Mouse (Mus musculus): Measurements from ENCODE around the gene Rgp1. TPM values are rescaled to one million over a fixed set of nuclear protein-coding genes. Genes with fewer than 3 reads are reported as not detected.

The Rgp1 gene
- polyA plus RNA-seq, 1 experiment from 2014 or later, result 13.7 TPM

- TF ChIP-seq EP300 (IDR thresholded peaks at IDR 0.05) (no peak), CTCF (IDR thresholded peaks at IDR 0.05) (no peak)
- H3K27me3 ChIP-seq (replicated peaks; ENCODE audit: insufficient read depth, low read length), result no peaks in the 10 kb centered on the region
- no peaks in the 10 kb centered on the region for H3K9me3 ChIP-seq (ENCODE audit: low read length)
- no peak for DNase-seq (ENCODE audit: low spot score)
- 90% methylated on average over 9 of the region's 9 CpGs for WGBS
- no peak overlapping the region for H3K4me2 ChIP-seq (replicated peaks; ENCODE audit: low read depth, low read length)
- peaks cover 53% of the 10 kb centered on the region for H3K36me3 ChIP-seq (ENCODE audit: insufficient read depth, low read length)
- peaks cover 9% of the 10 kb centered on the region for H3K4me1 ChIP-seq (ENCODE audit: insufficient read depth, low read depth, low read length)
- no peak for ATAC-seq
- no peak overlapping the region for H3K4me3 ChIP-seq (ENCODE audit: low read depth, low read length)
- H3K9ac ChIP-seq (replicated peaks; ENCODE audit: low read depth), result no peak overlapping the region
- no peak overlapping the region for H3K27ac ChIP-seq (ENCODE audit: low read length)
Measured at GRCm38 (mm10) chr4:43567140-43567539, 11.4 kb upstream of the Rgp1 start.

DNA sequence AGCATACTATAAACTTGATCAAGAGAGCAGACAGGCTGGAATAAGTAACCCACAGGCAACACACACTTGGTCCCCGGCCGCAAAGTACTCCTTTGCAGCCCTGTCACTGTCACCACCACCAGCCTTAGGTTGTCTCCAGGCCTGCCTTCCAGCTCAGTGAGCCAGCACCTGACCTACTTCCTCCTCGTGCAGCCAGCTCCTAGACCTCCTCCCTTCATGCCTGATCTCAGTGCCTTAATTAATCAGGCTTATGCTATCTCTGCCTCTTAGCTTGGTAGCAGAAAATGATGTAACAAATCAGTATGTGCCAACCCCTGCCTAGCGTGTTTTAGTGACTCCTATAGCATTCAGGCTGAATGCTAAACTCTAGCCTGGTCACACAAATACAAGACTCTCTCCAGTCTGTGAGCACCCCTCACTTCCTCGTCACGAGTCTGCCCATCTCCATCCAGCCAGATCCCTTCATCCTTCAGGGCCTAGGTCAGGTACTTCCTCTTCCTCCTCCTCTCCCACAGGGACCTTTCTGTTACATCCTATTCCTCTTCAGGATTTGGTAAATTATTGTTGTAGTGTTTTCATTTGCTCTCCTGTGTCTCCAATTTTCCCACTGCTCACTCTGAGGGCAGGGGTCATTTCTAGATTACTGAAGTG, 7.0 kb upstream of the Rgp1 start:
- DNase-seq (ENCODE audit: low spot score), result no peak

GRCm38 (mm10) chr4:43573561-43573960, 5.0 kb upstream of the Rgp1 start:
- H3K9me3 ChIP-seq (ENCODE audit: low read length), result no peaks in the 10 kb centered on the region
- H3K4me1 ChIP-seq (ENCODE audit: insufficient read depth, low read depth, low read length), result peaks cover 17% of the 10 kb centered on the region; the same call in 1 of the 2 replicates
- H3K27ac ChIP-seq (ENCODE audit: low read length), result no peak overlapping the region
- DNase-seq (ENCODE audit: low spot score), result no peak
- no peak for TF ChIP-seq EP300 (IDR thresholded peaks at IDR 0.05)
- TF ChIP-seq CTCF (IDR thresholded peaks at IDR 0.05), result no peak
- WGBS, result 90% methylated on average over 4 of the region's 4 CpGs
- no peaks in the 10 kb centered on the region for H3K27me3 ChIP-seq (replicated peaks; ENCODE audit: insufficient read depth, low read length)
- no peak overlapping the region for H3K4me2 ChIP-seq (replicated peaks; ENCODE audit: low read depth, low read length)
- no peak for ATAC-seq
- no peak overlapping the region for H3K4me3 ChIP-seq (ENCODE audit: low read depth, low read length)
- peaks cover 22% of the 10 kb centered on the region for H3K36me3 ChIP-seq (ENCODE audit: insufficient read depth, low read length)
- H3K9ac ChIP-seq (replicated peaks; ENCODE audit: low read depth), result no peak overlapping the region

More for the DNA sequence above, 7.0 kb upstream of the Rgp1 start:
- H3K9ac ChIP-seq (replicated peaks; ENCODE audit: low read depth), result no peak overlapping the region
- no peak overlapping the region for H3K27ac ChIP-seq (ENCODE audit: low read length)
- peaks cover 4% of the 10 kb centered on the region; the same call in 1 of the 2 replicates for H3K4me1 ChIP-seq (ENCODE audit: insufficient read depth, low read depth, low read length)
- 65% methylated on average over 6 of the region's 6 CpGs for WGBS
- H3K36me3 ChIP-seq (ENCODE audit: insufficient read depth, low read length), result peaks cover 41% of the 10 kb centered on the region
- ATAC-seq, result no peak
- no peaks in the 10 kb centered on the region for H3K27me3 ChIP-seq (replicated peaks; ENCODE audit: insufficient read depth, low read length)
- no peak overlapping the region for H3K4me2 ChIP-seq (replicated peaks; ENCODE audit: low read depth, low read length)
- no peaks in the 10 kb centered on the region for H3K9me3 ChIP-seq (ENCODE audit: low read length)
- no peak overlapping the region for H3K4me3 ChIP-seq (ENCODE audit: low read depth, low read length)
- TF ChIP-seq EP300 (IDR thresholded peaks at IDR 0.05) (no peak), CTCF (IDR thresholded peaks at IDR 0.05) (no peak)

GRCm38 (mm10) chr4:43575356-43575755, 3.2 kb upstream of the Rgp1 start:
- 65% methylated on average over 2 of the region's 2 CpGs for WGBS
- H3K4me3 ChIP-seq (ENCODE audit: low read depth, low read length), result no peak overlapping the region
- DNase-seq (ENCODE audit: low spot score) (no peak), ATAC-seq (no peak)
- TF ChIP-seq EP300 (IDR thresholded peaks at IDR 0.05) (no peak), CTCF (IDR thresholded peaks at IDR 0.05) (no peak)
- no peak overlapping the region for H3K4me2 ChIP-seq (replicated peaks; ENCODE audit: low read depth, low read length)
- H3K9me3 ChIP-seq (ENCODE audit: low read length), result no peaks in the 10 kb centered on the region
- H3K27me3 ChIP-seq (replicated peaks; ENCODE audit: insufficient read depth, low read length), result no peaks in the 10 kb centered on the region
- H3K9ac ChIP-seq (replicated peaks; ENCODE audit: low read depth), result no peak overlapping the region
- H3K36me3 ChIP-seq (ENCODE audit: insufficient read depth, low read length), result peaks cover 22% of the 10 kb centered on the region
- peaks cover 23% of the 10 kb centered on the region; the same call in 1 of the 2 replicates for H3K4me1 ChIP-seq (ENCODE audit: insufficient read depth, low read depth, low read length)
- no peak overlapping the region for H3K27ac ChIP-seq (ENCODE audit: low read length)

DNA sequence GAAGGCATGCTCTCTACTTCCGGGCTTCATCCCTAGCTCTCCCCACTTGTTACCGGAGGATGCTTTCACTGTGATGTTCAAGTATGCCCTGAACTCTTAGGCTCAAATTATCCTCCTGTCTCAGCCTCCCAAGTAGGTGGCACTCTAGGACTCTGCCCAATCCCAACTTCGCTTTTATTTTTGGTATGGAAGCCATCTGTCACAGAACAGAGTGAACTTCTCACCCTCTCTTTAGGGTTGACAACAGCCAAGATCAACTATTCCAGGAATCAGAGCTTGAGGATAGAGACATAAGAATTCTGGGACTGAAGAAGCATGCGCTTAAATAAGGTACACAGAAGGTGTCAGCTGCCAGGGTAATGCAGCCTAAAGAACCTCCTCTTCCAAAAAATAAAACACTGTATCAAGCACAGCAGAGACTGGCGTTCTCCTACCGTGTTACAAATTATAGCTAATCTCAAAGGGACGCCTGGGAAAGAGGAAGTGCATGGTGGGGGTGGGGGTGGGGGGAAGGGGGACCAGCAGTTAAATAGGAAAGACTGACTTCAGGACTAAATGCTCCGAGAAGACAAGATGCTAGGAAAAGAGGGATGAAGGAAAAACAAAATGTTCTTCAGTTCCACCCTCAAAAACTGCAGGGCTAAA, 1.2 kb upstream of the Rgp1 start:
- ATAC-seq, result no peak
- no peaks in the 10 kb centered on the region for H3K9me3 ChIP-seq (ENCODE audit: low read length)

GRCm38 (mm10) chr4:43579256-43579655, 741 bp downstream of the Rgp1 start:
- H3K27ac ChIP-seq (ENCODE audit: low read length), result peak overlapping the region; percentile 83; the same call in 1 of the 2 replicates
- ATAC-seq, result no peak
- H3K4me3 ChIP-seq (ENCODE audit: low read depth, low read length), result peak overlapping the region; percentile 83
- H3K9ac ChIP-seq (replicated peaks; ENCODE audit: low read depth), result peak overlapping the region; percentile 75
- no peaks in the 10 kb centered on the region for H3K9me3 ChIP-seq (ENCODE audit: low read length)
- no peaks in the 10 kb centered on the region for H3K27me3 ChIP-seq (replicated peaks; ENCODE audit: insufficient read depth, low read length)
- peaks cover 28% of the 10 kb centered on the region; the same call in 1 of the 2 replicates for H3K36me3 ChIP-seq (ENCODE audit: insufficient read depth, low read length)
- TF ChIP-seq EP300 (IDR thresholded peaks at IDR 0.05) (no peak), CTCF (IDR thresholded peaks at IDR 0.05) (no peak)
- DNase-seq (ENCODE audit: low spot score), result no peak
- peaks cover 23% of the 10 kb centered on the region; the same call in 1 of the 2 replicates for H3K4me1 ChIP-seq (ENCODE audit: insufficient read depth, low read depth, low read length)
- H3K4me2 ChIP-seq (replicated peaks; ENCODE audit: low read depth, low read length), result peak overlapping the region; percentile 88
- 3% methylated on average over 10 of the region's 10 CpGs for WGBS

More for the DNA sequence above, 1.2 kb upstream of the Rgp1 start:
- Histone ChIP-seq H3K4me3 (ENCODE audit: low read depth, low read length) (peak overlapping the region; percentile 83), H3K9ac (replicated peaks; ENCODE audit: low read depth) (peak overlapping the region; percentile 75), H3K36me3 (ENCODE audit: insufficient read depth, low read length) (peaks cover 18% of the 10 kb centered on the region), H3K27me3 (replicated peaks; ENCODE audit: insufficient read depth, low read length) (no peaks in the 10 kb centered on the region), H3K4me1 (ENCODE audit: insufficient read depth, low read depth, low read length) (peaks cover 23% of the 10 kb centered on the region; the same call in 1 of the 2 replicates), H3K4me2 (replicated peaks; ENCODE audit: low read depth, low read length) (peak overlapping the region; percentile 88), H3K27ac (ENCODE audit: low read length) (no peak overlapping the region)
- DNase-seq (ENCODE audit: low spot score), result no peak
- WGBS, result 34% methylated on average over 8 of the region's 8 CpGs
- TF ChIP-seq EP300 (IDR thresholded peaks at IDR 0.05) (no peak), CTCF (IDR thresholded peaks at IDR 0.05) (no peak)
